Mouse (Mus musculus) kidney, embryonic 16.5 days (tissue): ENCODE data around the gene Trp53inp2. TPM values are rescaled to one million over a fixed set of nuclear protein-coding genes. Genes with fewer than 3 reads are reported as not detected.

Source experiments
- ATAC-seq: fragments of 200-750 bp; cut with Nextera tagmentation; 2 replicates; pipeline ENCODE4 v1.8.0; 2017; ENCODE audit warnings: moderate TSS enrichment; ENCODE audit not compliant: low FRiP score, low TSS enrichment
- H3K27ac ChIP-seq: fragments of 300-500 bp; sonication (generic); 2 replicates; pipeline ENCODE4 v1.5.1; 2014; ENCODE audit warnings: low read length
- H3K27me3 ChIP-seq: fragments of 300-500 bp; sonication (generic); 2 replicates; pipeline ENCODE4 v1.6.1; 2014; ENCODE audit warnings: low read length, control low read depth, mixed read lengths; ENCODE audit not compliant: insufficient read depth
- H3K36me3 ChIP-seq: fragments of 300-500 bp; sonication (generic); 2 replicates; pipeline ENCODE4 v1.6.1; 2014; ENCODE audit warnings: low read length, control low read depth, mixed read lengths; ENCODE audit not compliant: insufficient read depth
- H3K4me1 ChIP-seq: fragments of 300-500 bp; sonication (generic); 2 replicates; pipeline ENCODE4 v1.6.1; 2014; ENCODE audit warnings: low read length, control low read depth, mixed read lengths; ENCODE audit not compliant: insufficient read depth
- H3K4me2 ChIP-seq: fragments of 300-500 bp; sonication (generic); replicated peaks from 2 replicates; pipeline ENCODE4 v1.6.1; 2014; ENCODE audit warnings: low read depth, low read length
- H3K4me3 ChIP-seq: fragments of 300-500 bp; sonication (generic); 2 replicates; pipeline ENCODE4 v1.5.1; 2014; ENCODE audit warnings: mild to moderate bottlenecking, low read length
- H3K9ac ChIP-seq: fragments of 300-500 bp; sonication (generic); replicated peaks from 2 replicates; pipeline ENCODE4 v1.6.1; 2014; ENCODE audit warnings: low read length
- H3K9me3 ChIP-seq: fragments of 300-500 bp; sonication (generic); 2 replicates; pipeline ENCODE4 v1.6.1; 2016; ENCODE audit warnings: low read length, control low read depth
- WGBS: fragments of 180-500 bp; shearing (Covaris S2); extraction: QIAGEN DNeasy Blood & Tissue Kit; methylation state at CpG from one replicate; pipeline ENCODE4 v1.1.7; 2014; 5-methylcytosine and 5-hydroxymethylcytosine counted together
- microRNA counts: library from miRNA; unstranded; fragments of <30 nt; microRNA quantifications from one replicate; lab custom pipeline; 2016
- microRNA-seq: library from miRNA; unstranded; fragments of <30 nt; microRNA quantifications from one replicate; pipeline ENCODE4, GENCODE M21; 2016
- polyA plus RNA-seq: library from polyadenylated mRNA; unstranded; fragments of >200 nt; fragmentation: Nextera tagmentation; extraction: Ambion mirVana; gene quantifications from 2 replicates; pipeline ENCODE4 v1.2.1, GENCODE M21; 2015

Gene Trp53inp2
- polyA plus RNA-seq, 1 experiment from 2014 or later = 28.5 TPM

GRCm38 (mm10) chr2:155400276-155400675 is 19.4 kb downstream of the Trp53inp2 start:
- H3K27ac ChIP-seq = no peak overlapping the region
- H3K4me1 ChIP-seq = no peaks in the 10 kb centered on the region
- H3K9ac ChIP-seq = no peak overlapping the region
- no peaks in the 10 kb centered on the region for H3K27me3 ChIP-seq
- ATAC-seq = no peak
- no peaks in the 10 kb centered on the region for H3K9me3 ChIP-seq
- peaks cover 30% of the 10 kb centered on the region for H3K36me3 ChIP-seq
- H3K4me3 ChIP-seq = no peak overlapping the region
- no peak overlapping the region for H3K4me2 ChIP-seq

- no peaks in the 10 kb centered on the region for H3K4me1 ChIP-seq
- H3K36me3 ChIP-seq = peaks cover 41% of the 10 kb centered on the region
- no peaks in the 10 kb centered on the region for H3K9me3 ChIP-seq
- no peak overlapping the region for H3K9ac ChIP-seq
- no peak overlapping the region for H3K27ac ChIP-seq
- no peak for ATAC-seq
- no peak overlapping the region for H3K4me3 ChIP-seq
- H3K4me2 ChIP-seq = no peak overlapping the region
- 92% methylated on average over 4 of the region's 4 CpGs for WGBS
- no peaks in the 10 kb centered on the region for H3K27me3 ChIP-seq
Observed at GRCm38 (mm10) chr2:155401926-155402325, 21.1 kb downstream of the Trp53inp2 start.

- Histone ChIP-seq H3K27ac (no peak overlapping the region), H3K4me3 (no peak overlapping the region), H3K9me3 (no peaks in the 10 kb centered on the region), H3K36me3 (peaks cover 46% of the 10 kb centered on the region), H3K27me3 (no peaks in the 10 kb centered on the region), H3K9ac (no peak overlapping the region), H3K4me2 (no peak overlapping the region), H3K4me1 (no peaks in the 10 kb centered on the region)
- WGBS = 87% methylated on average over 1 of the region's 1 CpGs
- ATAC-seq = no peak
Observed at GRCm38 (mm10) chr2:155404635-155405034, 23.8 kb downstream of the Trp53inp2 start.

- ATAC-seq = no peak
- Histone ChIP-seq H3K36me3 (peaks cover 23% of the 10 kb centered on the region), H3K27ac (no peak overlapping the region), H3K4me3 (no peak overlapping the region), H3K9me3 (no peaks in the 10 kb centered on the region), H3K4me2 (no peak overlapping the region), H3K9ac (no peak overlapping the region), H3K4me1 (no peaks in the 10 kb centered on the region), H3K27me3 (no peaks in the 10 kb centered on the region)
- WGBS = 82% methylated on average over 2 of the region's 2 CpGs
Observed at GRCm38 (mm10) chr2:155420911-155421310, 40.1 kb downstream of the Trp53inp2 start.

GRCm38 (mm10) chr2:155436445-155436844 is 55.6 kb downstream of the Trp53inp2 start:
- H3K9me3 ChIP-seq = no peaks in the 10 kb centered on the region
- no peaks in the 10 kb centered on the region for H3K4me1 ChIP-seq
- H3K27ac ChIP-seq = no peak overlapping the region
- no peak overlapping the region for H3K4me3 ChIP-seq
- no peaks in the 10 kb centered on the region for H3K27me3 ChIP-seq
- no peak overlapping the region for H3K4me2 ChIP-seq
- H3K9ac ChIP-seq = no peak overlapping the region
- no peak for ATAC-seq
- peaks cover 33% of the 10 kb centered on the region for H3K36me3 ChIP-seq

MicroRNAs encoded within 50 kb of the gene (microRNA counts, 519-probe panel; counts per million panel counts)
- microRNA mmu-miR-695 (lab: Ali Mortazavi, UCI) = 104 counts per million, percentile 35 among the panel's probes with 10 or more counts

Small RNAs within 50 kb of the gene (microRNA-seq; reads per million reads assigned to microRNA genes)
- not detected for gene Mir695

Other genes starting within 250 kb of the Trp53inp2 start
- 55.2 and 64.6 TPM in 2 replicates for gene Itch, start 247.6 kb upstream of the Trp53inp2 start, polyA plus RNA-seq
- gene Dynlrb1, start 144.5 kb upstream of the Trp53inp2 start, polyA plus RNA-seq = 391 and 404 TPM in 2 replicates
- gene Map1lc3a, start 104.8 kb upstream of the Trp53inp2 start, polyA plus RNA-seq = 156 and 165 TPM in 2 replicates
- gene Pigu, start 23.6 kb upstream of the Trp53inp2 start, polyA plus RNA-seq = 65.0 and 72.5 TPM in 2 replicates
- gene Ncoa6, start 92.8 kb downstream of the Trp53inp2 start, polyA plus RNA-seq = 14.2 and 16.1 TPM in 2 replicates
- gene Acss2, start 136.9 kb downstream of the Trp53inp2 start, polyA plus RNA-seq = 14.7 and 16.0 TPM in 2 replicates
- gene Ggt7, start 137.2 kb downstream of the Trp53inp2 start, polyA plus RNA-seq = 3.7 and 3.9 TPM in 2 replicates
- 65.2 and 71.3 TPM in 2 replicates for gene Gss, start 211.8 kb downstream of the Trp53inp2 start, polyA plus RNA-seq
- gene Myh7b, start 230.2 kb downstream of the Trp53inp2 start, polyA plus RNA-seq = 0.56 and 1.7 TPM in 2 replicates